Mouse (Mus musculus): Measurements from ENCODE around the gene Rbck1. TPM values are rescaled to one million over a fixed set of nuclear protein-coding genes. Genes with fewer than 3 reads are reported as not detected.
"Not testable (repeated sequence)": the region's sequence is repeated elsewhere in the genome, so short reads cannot be mapped to it uniquely, and the experiment has no call there.

The Rbck1 gene
- total RNA-seq, 2 experiments from 2014 or later, result 27.0 to 31.1 TPM

DNA sequence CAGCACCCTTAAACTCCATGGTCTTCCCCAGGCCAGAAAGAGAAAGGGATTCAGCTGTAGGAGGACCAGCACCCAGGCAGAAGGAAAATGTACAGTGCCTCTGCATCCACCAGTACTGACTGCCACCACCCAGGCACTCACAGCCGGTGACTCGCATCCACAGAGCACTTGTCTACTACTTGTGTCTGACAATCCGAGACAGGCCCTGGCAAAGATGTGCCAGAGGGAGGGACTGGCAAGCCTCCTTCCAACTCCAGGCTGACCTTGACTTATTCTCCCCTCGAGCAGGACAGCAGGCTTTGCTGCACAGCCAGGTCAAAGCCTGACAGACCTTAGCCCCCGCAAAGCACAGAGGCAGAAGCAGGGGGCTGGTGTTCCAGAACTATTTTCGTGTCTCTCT lies 15.4 kb downstream of the Rbck1 start:
- DNase-seq, result no peak
- TF ChIP-seq CTCF (IDR thresholded peaks at IDR 0.05), result no peak
- Histone ChIP-seq H3K27ac (no peak overlapping the region), H3K4me3 (no peak overlapping the region)
- intact Hi-C loops (cut with DNase I), result no loop called here

DNA sequence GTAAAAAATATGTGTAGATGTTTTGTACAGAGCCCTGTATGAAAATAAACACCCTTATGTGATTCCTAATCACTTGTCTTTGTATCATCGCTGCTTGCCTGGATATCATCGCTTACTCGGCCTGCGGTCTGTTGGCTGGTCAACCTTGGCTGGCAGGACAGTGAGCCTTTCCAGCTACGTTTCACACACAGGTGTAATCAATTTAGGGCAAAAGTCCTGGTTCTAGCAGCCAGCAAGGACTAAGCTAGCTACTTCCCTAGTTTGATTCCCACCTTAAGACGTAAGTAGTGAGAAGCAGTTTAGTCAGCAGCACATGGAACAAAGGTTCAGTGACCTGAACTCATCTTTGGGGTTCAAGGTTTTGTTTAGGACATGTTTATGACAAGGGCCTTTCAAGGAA lies 18.5 kb downstream of the Rbck1 start:
- Histone ChIP-seq H3K4me3 (no peak overlapping the region), H3K27ac (no peak overlapping the region)
- TF ChIP-seq CTCF (IDR thresholded peaks at IDR 0.05), result no peak
- DNase-seq, result no peak
- intact Hi-C loops (cut with DNase I), result no loop called here

DNA sequence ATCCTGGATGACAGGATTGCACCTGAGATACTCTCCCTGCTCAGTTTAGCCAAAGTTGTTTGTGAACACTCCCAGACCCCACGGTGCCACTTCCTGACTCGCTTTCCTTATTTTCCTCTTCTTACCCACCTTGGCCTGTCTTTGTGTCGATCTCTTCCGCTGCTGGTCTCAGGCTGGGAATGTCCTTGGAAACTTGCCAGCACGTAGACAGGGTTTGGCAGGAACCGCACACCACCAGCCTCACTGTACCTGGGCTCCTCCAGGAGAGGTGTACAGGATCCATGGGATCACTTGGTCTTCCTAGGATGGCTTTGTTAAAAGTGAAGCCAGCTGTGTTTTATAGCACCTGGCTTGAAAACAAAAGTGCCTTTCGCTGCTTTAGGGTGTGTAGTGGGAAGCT lies 19.5 kb downstream of the Rbck1 start:
- intact Hi-C loops (cut with DNase I), result no loop called here
- no peak for DNase-seq
- H3K4me3 ChIP-seq, result no peak overlapping the region
- H3K27ac ChIP-seq, result no peak overlapping the region
- no peak for TF ChIP-seq CTCF (IDR thresholded peaks at IDR 0.05)

DNA sequence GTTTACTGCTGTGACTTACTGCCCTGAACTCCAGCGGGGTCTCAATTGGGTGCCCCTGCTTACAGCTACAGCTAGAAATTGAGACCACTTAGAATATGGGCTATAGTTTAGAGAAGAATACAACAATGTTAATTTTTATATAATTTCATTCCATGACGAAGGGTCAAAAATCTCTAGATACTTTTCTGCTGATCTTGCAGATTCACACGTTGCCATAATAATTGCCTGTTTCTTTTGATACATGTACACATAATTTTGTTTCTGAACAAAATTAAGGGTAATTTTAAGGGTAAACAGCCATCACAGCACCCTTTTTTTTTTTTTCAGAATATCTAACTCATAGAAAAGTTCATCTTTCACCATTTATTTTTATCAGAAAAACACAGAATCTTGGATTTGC lies 25.3 kb downstream of the Rbck1 start:
- intact Hi-C loops (cut with DNase I), result no loop called here
- no peak for TF ChIP-seq CTCF (IDR thresholded peaks at IDR 0.05)

DNA sequence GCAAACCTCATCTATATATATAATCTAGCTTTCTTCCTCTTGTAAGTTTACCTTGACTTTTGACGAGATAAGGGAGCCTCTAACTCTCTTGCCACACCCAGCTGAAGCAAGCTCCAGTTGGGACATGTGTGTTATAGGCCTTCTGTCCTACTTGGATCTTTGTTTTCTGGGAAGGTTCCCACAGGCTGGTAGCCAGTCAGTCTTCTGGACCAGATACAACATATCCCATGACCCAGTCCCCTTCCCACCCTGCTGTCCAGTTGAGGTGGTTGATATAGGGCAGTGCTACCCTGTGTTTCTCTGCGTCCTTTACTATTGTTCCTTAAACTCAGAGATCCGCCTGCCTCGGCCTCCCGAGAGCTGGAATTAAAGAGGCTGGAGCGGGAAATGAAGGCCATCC lies 27.0 kb downstream of the Rbck1 start:
- Histone ChIP-seq H3K4me3 (no peak overlapping the region), H3K27ac (no peak overlapping the region)
- no peak for DNase-seq
- intact Hi-C loops (cut with DNase I), result no loop called here
- no peak for TF ChIP-seq CTCF (IDR thresholded peaks at IDR 0.05)

More for the DNA sequence above, 25.3 kb downstream of the Rbck1 start:
- Histone ChIP-seq H3K4me3 (no peak overlapping the region), H3K27ac (no peak overlapping the region)
- DNase-seq, result no peak

DNA sequence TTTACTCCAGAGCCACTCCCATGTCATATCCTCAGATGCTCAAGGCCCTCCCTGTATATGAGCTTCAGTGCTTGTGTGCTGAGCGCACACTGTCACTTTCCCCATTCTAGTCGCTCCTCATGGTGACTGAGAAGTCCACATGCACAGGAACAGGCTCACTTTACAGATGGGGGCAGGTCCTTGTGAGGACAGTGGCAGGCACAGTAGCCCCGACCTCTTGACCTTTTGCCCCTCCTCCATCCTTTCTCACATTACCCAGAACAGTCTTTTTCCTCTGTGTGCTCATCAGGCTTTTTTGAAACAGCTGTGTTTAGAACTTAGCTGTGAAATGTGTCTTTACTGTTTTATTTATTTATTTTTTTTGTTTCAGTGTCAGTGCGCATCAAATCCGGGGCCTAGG lies 28.7 kb downstream of the Rbck1 start:
- TF ChIP-seq CTCF (IDR thresholded peaks at IDR 0.05), result no peak
- Histone ChIP-seq H3K27ac (no peak overlapping the region), H3K4me3 (no peak overlapping the region)
- no peak for DNase-seq
- intact Hi-C loops (cut with DNase I), result no loop called here

DNA sequence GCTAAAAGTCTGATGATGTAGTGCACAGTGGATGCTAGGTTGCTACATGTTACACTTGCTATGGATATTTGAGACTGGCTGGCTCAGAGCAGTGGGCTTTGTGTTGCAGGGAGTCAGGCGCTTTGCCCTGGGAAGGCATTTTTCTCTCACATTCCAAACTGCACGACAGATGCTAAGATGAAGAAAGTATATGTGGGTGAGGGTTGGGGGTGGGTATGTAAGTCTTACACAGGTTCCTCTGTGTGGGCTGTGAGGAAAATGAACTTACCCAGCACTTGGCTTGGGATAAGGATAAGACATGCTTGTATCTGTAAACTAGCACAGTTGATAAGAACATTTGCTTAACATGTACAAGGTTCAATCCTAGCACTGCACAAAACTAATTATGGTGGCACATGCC lies 29.6 kb downstream of the Rbck1 start:
- no peak overlapping the region for H3K4me3 ChIP-seq
- TF ChIP-seq CTCF (IDR thresholded peaks at IDR 0.05), result no peak
- DNase-seq, result no peak
- no peak overlapping the region for H3K27ac ChIP-seq
- intact Hi-C loops (cut with DNase I), result no loop called here

DNA sequence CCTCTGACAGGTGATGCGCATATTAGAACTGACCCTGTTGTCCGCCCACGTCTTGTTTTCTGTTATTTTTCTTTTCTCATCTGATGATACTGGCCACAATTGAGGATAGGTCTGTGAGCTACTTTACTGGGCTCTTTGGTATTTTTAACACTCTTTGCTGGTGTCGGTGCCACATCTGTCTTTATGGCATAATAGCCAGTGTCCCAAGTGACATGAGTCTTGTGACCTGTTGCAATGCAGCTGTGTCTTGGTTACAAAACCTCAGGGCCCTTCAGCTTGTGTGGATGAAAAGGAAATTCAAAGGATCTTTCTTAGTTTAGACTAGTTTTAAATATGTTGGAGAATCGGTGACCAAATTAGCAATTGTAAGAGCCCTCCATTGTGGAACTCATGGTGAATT lies 37.9 kb downstream of the Rbck1 start:
- intact Hi-C loops (cut with DNase I), result loop anchor here (5.0 kb wide), 2 partner anchors 38 to 62 kb away; partner anchors contain the start of gene Rbck1
- TF ChIP-seq CTCF (IDR thresholded peaks at IDR 0.05), result no peak
- peak; percentile 9 for DNase-seq
- H3K4me3 ChIP-seq, result peak overlapping the region; percentile 99
- H3K27ac ChIP-seq, result peak overlapping the region; percentile 99

DNA sequence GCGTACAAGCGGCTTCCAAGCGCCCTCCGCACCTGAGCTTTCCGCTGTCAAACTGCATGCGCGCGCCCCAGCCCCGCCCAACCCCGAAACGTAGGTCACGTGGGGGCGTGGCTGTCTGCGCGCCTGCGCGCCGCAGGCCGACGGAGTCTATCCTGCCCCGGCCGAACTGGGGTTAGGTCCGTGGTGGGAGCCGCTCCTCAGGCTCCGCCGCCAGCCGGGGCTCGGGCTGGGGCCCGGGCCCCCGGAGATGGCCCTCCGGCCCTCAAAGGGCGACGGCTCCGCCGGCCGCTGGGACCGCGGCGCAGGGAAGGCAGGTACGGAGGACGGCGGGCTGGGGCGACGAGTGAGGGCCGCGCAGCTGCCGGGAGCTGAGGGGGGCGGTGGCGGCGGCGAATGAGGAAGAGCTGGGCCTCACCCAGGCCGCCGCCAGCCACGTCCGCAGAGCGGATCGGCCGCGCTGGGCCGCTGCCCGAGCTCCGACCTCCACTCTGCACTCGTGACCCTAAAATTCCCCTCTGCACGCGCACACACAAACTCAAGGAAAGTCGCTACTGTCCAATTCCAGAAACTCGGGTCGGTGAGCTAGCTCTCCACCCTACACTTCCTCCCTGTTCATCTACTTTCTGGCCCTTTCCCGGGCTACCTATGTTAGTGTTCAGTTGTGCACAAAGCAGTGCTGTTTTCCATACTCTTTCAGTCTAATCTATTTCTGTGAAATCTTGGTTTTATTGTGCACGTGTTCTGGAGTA lies 38.6 kb downstream of the Rbck1 start, which contains the start of gene Tbc1d20:
Tbc1d20 (plus strand) TSS at position 102 of the 749 bp plus-strand sequence.
- intact Hi-C loops (cut with DNase I), result loop anchor here (5.0 kb wide), 2 partner anchors 38 to 62 kb away; partner anchors contain the start of gene Rbck1

DNA sequence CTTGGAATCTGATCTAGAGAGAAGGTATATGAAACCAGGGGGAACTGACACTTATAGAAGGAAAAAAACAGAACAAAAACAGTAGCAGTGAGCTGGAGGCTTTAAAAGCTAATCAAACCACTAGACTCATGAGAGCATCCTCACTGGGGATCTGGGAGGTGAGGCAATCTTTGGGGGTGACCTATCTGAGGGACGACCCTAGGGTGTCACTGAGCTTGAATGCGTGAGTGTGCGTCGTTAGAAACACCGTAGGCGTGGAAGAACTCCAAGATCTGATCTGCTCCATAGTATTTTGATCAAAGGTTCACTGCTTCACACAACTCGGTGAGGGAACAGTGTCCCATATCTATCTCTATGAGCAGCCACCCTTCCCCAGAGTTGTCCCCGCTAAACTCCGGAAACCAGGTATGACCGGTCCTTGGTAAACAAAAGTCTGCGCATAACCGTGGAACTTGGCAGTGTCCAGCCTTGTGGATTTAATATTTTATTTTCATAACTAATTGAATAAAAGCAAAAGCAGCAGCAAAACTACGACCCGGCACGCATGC lies 39.2 kb downstream of the Rbck1 start:
- Histone ChIP-seq H3K4me3 (peak overlapping the region; percentile 99), H3K27ac (peak overlapping the region; percentile 99)
- intact Hi-C loops (cut with DNase I), result loop anchor here (5.0 kb wide), 2 partner anchors 39 to 61 kb away; partner anchors contain the start of gene Rbck1
- no peak for DNase-seq
- no peak for TF ChIP-seq CTCF (IDR thresholded peaks at IDR 0.05)

More for the DNA sequence above, 38.6 kb downstream of the Rbck1 start, which contains the start of gene Tbc1d20:
- TF ChIP-seq CTCF (IDR thresholded peaks at IDR 0.05), result no peak
- H3K4me3 ChIP-seq, result peak within 1 kb of the TSS; percentile 99
- DNase-seq, result peak; percentile 94
- H3K27ac ChIP-seq, result peak within 1 kb of the TSS; percentile 99

DNA sequence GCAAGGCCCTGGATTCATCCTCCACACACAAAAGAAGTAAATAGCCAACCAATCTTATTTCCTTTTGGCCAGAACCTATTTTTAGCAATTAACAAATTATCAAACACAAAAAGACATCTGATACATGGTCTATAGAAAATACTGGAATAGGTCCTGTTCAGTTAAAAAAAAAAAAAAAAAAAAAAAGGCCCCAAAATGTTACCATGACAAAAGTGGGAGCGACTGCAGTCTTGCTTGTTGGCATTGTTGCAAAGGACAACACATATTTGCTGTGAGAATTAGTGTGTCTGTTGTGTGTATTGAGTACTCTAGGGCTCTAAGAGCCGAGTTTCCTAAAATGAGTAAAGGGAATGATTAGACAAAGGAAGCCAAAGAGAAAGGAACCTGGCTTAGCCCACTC lies 40.0 kb downstream of the Rbck1 start:
- Histone ChIP-seq H3K27ac (no peak overlapping the region), H3K4me3 (no peak overlapping the region)
- TF ChIP-seq CTCF (IDR thresholded peaks at IDR 0.05), result no peak
- no peak for DNase-seq
- intact Hi-C loops (cut with DNase I), result loop anchor here (5.0 kb wide), 2 partner anchors 40 to 60 kb away; partner anchors contain the start of gene Rbck1

DNA sequence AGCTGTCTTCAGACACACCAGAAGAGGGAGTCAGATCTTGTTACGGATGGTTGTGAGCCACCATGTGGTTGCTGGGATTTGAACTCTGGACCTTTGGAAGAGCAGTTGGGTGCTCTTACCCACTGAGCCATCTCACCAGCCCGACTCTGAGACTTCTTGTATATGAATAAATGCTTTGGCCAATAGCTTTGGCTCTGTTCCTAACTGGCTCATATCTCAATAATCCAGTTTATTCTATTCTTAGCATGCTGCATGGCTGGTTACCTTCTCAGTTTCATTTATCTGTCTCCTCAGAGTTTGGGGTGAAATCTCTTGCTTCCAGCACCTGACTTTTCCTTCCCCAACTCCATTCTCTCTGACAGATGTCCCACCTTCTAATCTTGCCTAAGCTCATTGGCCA lies 42.8 kb downstream of the Rbck1 start:
- intact Hi-C loops (cut with DNase I), result loop anchor here (5.0 kb wide), 2 partner anchors 43 to 57 kb away; partner anchors contain the start of gene Rbck1
- H3K4me3 ChIP-seq, H3K27ac ChIP-seq, DNase-seq: not testable (repeated sequence)

DNA sequence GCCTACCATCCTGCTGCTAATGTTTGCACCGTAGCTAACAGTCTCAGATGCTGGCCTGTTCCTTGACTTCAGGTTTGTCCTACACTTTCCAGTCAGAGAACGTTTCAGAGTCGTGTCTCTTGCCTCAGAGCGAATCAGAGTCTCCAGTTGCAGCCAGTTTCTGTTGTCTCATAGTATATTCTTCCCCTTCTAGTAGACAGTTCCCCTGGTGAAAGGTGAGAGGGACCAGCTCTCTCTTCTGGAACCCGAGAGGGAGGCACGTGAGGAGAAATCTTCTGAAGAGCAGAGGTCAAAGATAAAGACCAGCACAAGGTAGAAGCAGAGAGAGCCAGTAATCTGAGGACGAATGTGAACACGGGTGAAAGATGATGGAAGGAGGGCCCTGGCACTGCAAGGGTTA lies 44.4 kb downstream of the Rbck1 start:
- no peak for DNase-seq
- intact Hi-C loops (cut with DNase I), result no loop called here
- Histone ChIP-seq H3K27ac (no peak overlapping the region), H3K4me3 (no peak overlapping the region)
- no peak for TF ChIP-seq CTCF (IDR thresholded peaks at IDR 0.05)

All from gastrocnemius, adult 2 months (tissue).